Mouse (Mus musculus) retina, postnatal 1 day (tissue): Measurements from ENCODE around the gene Ap5b1.

Experiments used
- DNase-seq: peaks from one replicate; pipeline ENCODE4 v3.0.0-alpha.2; 2012

Ap5b1 gene

GRCm38 (mm10) chr19:5612762-5613411 lies 45.1 kb downstream of the Ap5b1 start:
- DNase-seq: no peak

GRCm38 (mm10) chr19:5614953-5615352 lies 47.1 kb downstream of the Ap5b1 start:
- DNase-seq: no peak

- no peak for DNase-seq
These were observed 52.2 kb downstream of the Ap5b1 start for GRCm38 (mm10) chr19:5620007-5620406.
